Mouse (Mus musculus) spleen, adult 2 months (tissue): ENCODE measurements around the gene Dhx16. TPM values are rescaled to one million over a fixed set of nuclear protein-coding genes. Genes with fewer than 3 reads are reported as not detected.

Source experiments
- DNase-seq, 2 experiments: peaks; one replicate each; pipeline versions ENCODE4 v3.0.0 to v3.0.0-alpha.2; 2012 to 2021; ENCODE audit warnings: low spot score in 2 of 2, low read depth in 1 of 2
- H3K27ac ChIP-seq: fragments of 200-500 bp; 2 replicates; pipeline ENCODE4 v1.5.1; 2012; ENCODE audit warnings: low read length, inconsistent platforms; ENCODE audit not compliant: insufficient read depth
- H3K27me3 ChIP-seq: fragments of 200-500 bp; 2 replicates; pipeline ENCODE4 v1.6.1; 2012; ENCODE audit warnings: mild to moderate bottlenecking, moderate library complexity, low read length, inconsistent platforms; ENCODE audit not compliant: control insufficient read depth, insufficient read depth
- H3K36me3 ChIP-seq: fragments of 200-500 bp; 2 replicates; pipeline ENCODE4 v1.6.1; 2012; ENCODE audit warnings: mild to moderate bottlenecking, low read length, inconsistent platforms; ENCODE audit not compliant: control insufficient read depth, insufficient read depth
- H3K4me1 ChIP-seq: fragments of 200-500 bp; 2 replicates; pipeline ENCODE4 v1.6.1; 2011; ENCODE audit warnings: inconsistent platforms; ENCODE audit not compliant: control insufficient read depth, insufficient read depth, insufficient read length
- H3K4me3 ChIP-seq: fragments of 200-500 bp; 2 replicates; pipeline ENCODE4 v1.5.1; 2011; ENCODE audit warnings: mild to moderate bottlenecking, inconsistent platforms; ENCODE audit not compliant: insufficient read depth, insufficient read length; ENCODE audit errors: extremely low read depth
- CTCF ChIP-seq: fragments of 200-500 bp; IDR thresholded peaks from 2 replicates; pipeline ENCODE4 v1.5.1; 2011; ENCODE audit warnings: mild to moderate bottlenecking, inconsistent platforms; ENCODE audit not compliant: insufficient read depth, insufficient read length, insufficient replicate concordance; ENCODE audit errors: extremely low read depth
- POLR2A ChIP-seq: fragments of 200-500 bp; IDR thresholded peaks from 2 replicates; pipeline ENCODE4 v1.6.1; 2011; ENCODE audit warnings: low read depth, low read length, inconsistent platforms
- WGBS: fragments of 180-500 bp; shearing (Covaris S2); methylation state at CpG from one replicate; pipeline ENCODE4 v1.1.7; 2018; 5-methylcytosine and 5-hydroxymethylcytosine counted together
- polyA plus RNA-seq: library from polyadenylated mRNA; depleted of rRNA; stranded (reverse); fragments of >200 nt; gene quantifications from 2 replicates; pipeline ENCODE4 v1.2.3, GENCODE M21; 2012; rRNA removed

The Dhx16 gene
- polyA plus RNA-seq, 1 experiment: 79.1 TPM

- no peak overlapping the region for H3K4me3 ChIP-seq
- H3K27ac ChIP-seq: no peak overlapping the region
- WGBS: 39% methylated on average over 2 of the region's 2 CpGs
- DNase-seq: peak; percentile 46 to 50
- TF ChIP-seq POLR2A (no peak), CTCF (peak; percentile 81; the same call in 1 of the 2 replicates)
- no peaks in the 10 kb centered on the region for H3K4me1 ChIP-seq
- H3K36me3 ChIP-seq: no peaks in the 10 kb centered on the region
- H3K27me3 ChIP-seq: no peaks in the 10 kb centered on the region
Observed at GRCm38 (mm10) chr17:35937700-35938348, 58.2 kb downstream of the Dhx16 start.

- TF ChIP-seq POLR2A (no peak), CTCF (no peak)
- WGBS: 72% methylated on average over 2 of the region's 2 CpGs
- no peak overlapping the region for H3K4me3 ChIP-seq
- H3K27me3 ChIP-seq: no peaks in the 10 kb centered on the region
- DNase-seq: no peak
- H3K27ac ChIP-seq: no peak overlapping the region
- H3K4me1 ChIP-seq: no peaks in the 10 kb centered on the region
- H3K36me3 ChIP-seq: no peaks in the 10 kb centered on the region
Observed at GRCm38 (mm10) chr17:35939108-35939507, 59.5 kb downstream of the Dhx16 start.

GRCm38 (mm10) chr17:35939941-35940340 lies 60.3 kb downstream of the Dhx16 start:
- Histone ChIP-seq H3K27ac (no peak overlapping the region), H3K27me3 (no peaks in the 10 kb centered on the region), H3K4me3 (no peak overlapping the region), H3K4me1 (no peaks in the 10 kb centered on the region), H3K36me3 (no peaks in the 10 kb centered on the region)
- 91% methylated on average over 1 of the region's 1 CpGs for whole genome bisulfite sequencing
- DNase-seq: no peak
- no peak for TF ChIP-seq CTCF
- TF ChIP-seq POLR2A: no peak

Other genes starting within 250 kb of the Dhx16 start
- not detected in 2 replicates for gene Mucl3, start 236.1 kb upstream of the Dhx16 start, polyA plus RNA-seq
- gene Vars2, start 212.2 kb upstream of the Dhx16 start, polyA plus RNA-seq: 28.9 and 37.3 TPM in 2 replicates
- 21.7 and 23.5 TPM in 2 replicates for gene Gtf2h4, start 206.1 kb upstream of the Dhx16 start, polyA plus RNA-seq
- 27.0 and 38.7 TPM in 2 replicates for gene Ddr1, start 175.2 kb upstream of the Dhx16 start, polyA plus RNA-seq
- gene Ier3, start 58.1 kb upstream of the Dhx16 start, polyA plus RNA-seq: 3.7 and 5.1 TPM in 2 replicates
- gene Flot1, start 56.6 kb upstream of the Dhx16 start, polyA plus RNA-seq: 29.9 and 35.8 TPM in 2 replicates
- 305 and 404 TPM in 2 replicates for gene Tubb5, start 41.5 kb upstream of the Dhx16 start, polyA plus RNA-seq
- 10.8 and 11.6 TPM in 2 replicates for gene Mdc1, start 38.3 kb upstream of the Dhx16 start, polyA plus RNA-seq
- 58.5 and 84.2 TPM in 2 replicates for gene Nrm, start 18.5 kb upstream of the Dhx16 start, polyA plus RNA-seq
- gene Ppp1r18, start 14.2 kb upstream of the Dhx16 start, polyA plus RNA-seq: 144 and 155 TPM in 2 replicates
- gene 2310061I04Rik, start 17.6 kb downstream of the Dhx16 start, polyA plus RNA-seq: 35.4 and 39.9 TPM in 2 replicates
- gene Atat1, start 30.3 kb downstream of the Dhx16 start, polyA plus RNA-seq: 24.3 and 34.8 TPM in 2 replicates
- gene Mrps18b, start 36.6 kb downstream of the Dhx16 start, polyA plus RNA-seq: 39.5 and 45.1 TPM in 2 replicates
- 26.1 and 27.1 TPM in 2 replicates for gene Ppp1r10, start 36.6 kb downstream of the Dhx16 start, polyA plus RNA-seq
- gene Abcf1, start 89.9 kb downstream of the Dhx16 start, polyA plus RNA-seq: 65.1 and 79.6 TPM in 2 replicates
- gene Gnl1, start 100.0 kb downstream of the Dhx16 start, polyA plus RNA-seq: 28.9 and 33.9 TPM in 2 replicates
- gene Prr3, start 100.4 kb downstream of the Dhx16 start, polyA plus RNA-seq: 19.3 and 24.3 TPM in 2 replicates
- gene H2-T24, start 140.7 kb downstream of the Dhx16 start, polyA plus RNA-seq: 19.1 and 19.2 TPM in 2 replicates
- 344 and 382 TPM in 2 replicates for gene H2-T23, start 153.0 kb downstream of the Dhx16 start, polyA plus RNA-seq
- gene H2-T22, start 162.9 kb downstream of the Dhx16 start, polyA plus RNA-seq: 60.3 and 61.9 TPM in 2 replicates
- 0.08 and 0.22 TPM in 2 replicates for gene Gm6034, start 163.1 kb downstream of the Dhx16 start, polyA plus RNA-seq
- gene Gm11127, start 178.6 kb downstream of the Dhx16 start, polyA plus RNA-seq: 0.08 and 0.19 TPM in 2 replicates
- 0.43 and 0.44 TPM in 2 replicates for gene Gm19684, start 241.9 kb downstream of the Dhx16 start, polyA plus RNA-seq
- gene Gm7030, start 249.6 kb downstream of the Dhx16 start, polyA plus RNA-seq: not detected in 2 replicates